Mouse (Mus musculus): ENCODE measurements at regions not wholly inside any gene's neighbourhood (a gene's known extent, or its start where the extent isn't known, plus 50 kb on each side); places are given as distances from the start of the nearest gene placed in this dataset.

DNA sequence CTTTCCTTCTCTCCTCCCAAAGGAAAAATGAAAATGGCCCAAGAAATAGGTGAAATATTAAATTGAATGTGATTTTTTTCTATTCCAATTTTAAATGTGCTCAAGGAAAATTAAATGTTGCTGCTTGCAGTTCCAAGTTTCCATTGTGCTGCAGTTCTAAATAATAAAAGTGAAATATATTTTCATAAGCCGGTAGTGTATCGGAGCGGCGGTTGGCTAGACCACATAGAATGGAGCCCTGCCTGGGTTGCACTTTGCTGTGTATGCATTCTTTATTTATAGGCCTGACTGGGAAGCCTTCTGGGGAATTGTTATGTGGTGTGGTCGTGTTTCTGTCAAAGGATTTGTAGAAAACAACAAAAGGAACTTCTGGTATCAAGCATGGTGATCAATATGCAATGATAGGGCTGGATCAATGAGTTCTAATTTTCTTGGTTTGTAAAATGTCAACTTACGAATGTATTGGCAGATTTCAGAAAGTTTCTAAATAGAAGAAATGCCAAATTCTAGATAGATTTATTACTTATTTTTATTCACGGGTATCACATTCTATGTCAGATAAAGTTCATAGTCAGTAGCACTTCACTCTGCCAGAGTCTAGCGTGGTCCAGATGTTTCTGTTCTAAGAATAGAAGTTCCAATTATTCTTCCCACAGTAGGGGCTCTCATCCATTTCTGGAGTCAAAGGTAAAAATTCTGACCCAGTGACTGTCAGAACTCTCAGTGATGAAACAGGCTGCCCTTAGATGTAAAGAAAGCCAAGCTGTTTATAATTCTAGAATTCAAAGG is 123.0 kb downstream of the Otol1 start:
- no peaks in the 10 kb centered on the region for H3K4me1 ChIP-seq (ENCODE audit: control insufficient read depth, insufficient read depth, low read length)
- no peak for ATAC-seq (ENCODE audit: insufficient read depth, low FRiP score, low TSS enrichment)
- 84% methylated on average over 8 of the region's 8 CpGs for WGBS
- H3K36me3 ChIP-seq (ENCODE audit: control insufficient read depth, insufficient read depth, low read length): no peaks in the 10 kb centered on the region
- H3K4me2 ChIP-seq (ENCODE audit: low read depth): no peak overlapping the region
- H3K9ac ChIP-seq (ENCODE audit: low read length): no peak overlapping the region
- DNase-seq (ENCODE audit: low spot score): no peak
- no peak overlapping the region for H3K4me3 ChIP-seq (ENCODE audit: low read depth, low read length)
- H3K9me3 ChIP-seq (ENCODE audit: control insufficient read depth, low read length): no peaks in the 10 kb centered on the region
- H3K27ac ChIP-seq (ENCODE audit: low read depth, low read length): no peak overlapping the region
- H3K27me3 ChIP-seq (ENCODE audit: control insufficient read depth, insufficient read depth, low read length): no peaks in the 10 kb centered on the region

DNA sequence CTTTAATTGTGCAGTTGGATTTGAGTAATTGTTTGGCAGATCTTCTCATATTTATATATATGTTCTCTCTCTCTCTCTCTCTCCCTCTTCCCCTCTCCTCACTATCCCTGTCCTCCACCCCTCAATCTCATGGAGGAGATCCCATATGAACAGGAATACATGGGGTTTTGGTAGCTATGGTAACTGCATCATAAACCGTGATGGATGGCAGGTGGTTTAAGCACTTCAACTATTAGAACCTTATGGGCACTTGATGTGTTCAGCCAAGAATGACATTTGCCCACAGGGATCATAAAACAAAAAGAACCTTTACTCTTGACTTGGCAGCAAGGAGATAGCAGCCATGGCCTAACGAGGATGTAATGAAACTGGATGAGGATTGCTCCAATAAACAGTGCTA is 127.5 kb downstream of the Otol1 start:
- Histone ChIP-seq H3K9me3 (ENCODE audit: control insufficient read depth, low read length) (no peaks in the 10 kb centered on the region), H3K27me3 (ENCODE audit: control insufficient read depth, insufficient read depth, low read length) (no peaks in the 10 kb centered on the region), H3K4me1 (ENCODE audit: control insufficient read depth, insufficient read depth, low read length) (no peaks in the 10 kb centered on the region), H3K4me3 (ENCODE audit: low read depth, low read length) (no peak overlapping the region), H3K36me3 (ENCODE audit: control insufficient read depth, insufficient read depth, low read length) (no peaks in the 10 kb centered on the region), H3K27ac (ENCODE audit: low read depth, low read length) (no peak overlapping the region), H3K9ac (ENCODE audit: low read length) (no peak overlapping the region), H3K4me2 (ENCODE audit: low read depth) (no peak overlapping the region)
- WGBS: 24% methylated on average over 2 of the region's 2 CpGs
- peak; percentile 19 for DNase-seq (ENCODE audit: low spot score)
- ATAC-seq (ENCODE audit: insufficient read depth, low FRiP score, low TSS enrichment): peak; percentile 73; the same call in 1 of the 2 replicates

DNA sequence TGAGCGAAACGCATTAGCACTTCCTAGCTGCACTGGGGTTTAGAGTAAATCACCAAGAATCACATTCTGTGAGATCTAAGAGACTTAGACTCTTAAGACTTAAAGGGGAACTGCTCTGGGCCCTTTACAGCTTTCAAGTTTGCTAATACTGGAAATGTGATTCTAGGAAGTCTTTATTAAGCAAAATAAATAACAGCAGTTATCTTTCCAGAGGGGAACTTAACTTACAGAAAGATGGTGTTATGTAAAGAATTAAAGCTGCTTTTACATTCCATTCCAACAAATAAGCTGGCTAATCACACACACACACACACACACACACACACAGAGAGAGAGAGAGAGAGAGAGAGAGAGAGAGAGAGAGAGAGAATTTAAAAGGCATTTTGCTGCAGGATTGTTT is 131.1 kb downstream of the Otol1 start:
- Histone ChIP-seq H3K4me1 (ENCODE audit: control insufficient read depth, insufficient read depth, low read length) (no peaks in the 10 kb centered on the region), H3K4me2 (ENCODE audit: low read depth) (no peak overlapping the region), H3K36me3 (ENCODE audit: control insufficient read depth, insufficient read depth, low read length) (no peaks in the 10 kb centered on the region), H3K9me3 (ENCODE audit: control insufficient read depth, low read length) (no peaks in the 10 kb centered on the region), H3K27ac (ENCODE audit: low read depth, low read length) (no peak overlapping the region), H3K9ac (ENCODE audit: low read length) (no peak overlapping the region), H3K4me3 (ENCODE audit: low read depth, low read length) (no peak overlapping the region), H3K27me3 (ENCODE audit: control insufficient read depth, insufficient read depth, low read length) (no peaks in the 10 kb centered on the region)
- DNase-seq (ENCODE audit: low spot score) (no peak), ATAC-seq (ENCODE audit: insufficient read depth, low FRiP score, low TSS enrichment) (no peak)
- 83% methylated on average over 2 of the region's 2 CpGs for WGBS

DNA sequence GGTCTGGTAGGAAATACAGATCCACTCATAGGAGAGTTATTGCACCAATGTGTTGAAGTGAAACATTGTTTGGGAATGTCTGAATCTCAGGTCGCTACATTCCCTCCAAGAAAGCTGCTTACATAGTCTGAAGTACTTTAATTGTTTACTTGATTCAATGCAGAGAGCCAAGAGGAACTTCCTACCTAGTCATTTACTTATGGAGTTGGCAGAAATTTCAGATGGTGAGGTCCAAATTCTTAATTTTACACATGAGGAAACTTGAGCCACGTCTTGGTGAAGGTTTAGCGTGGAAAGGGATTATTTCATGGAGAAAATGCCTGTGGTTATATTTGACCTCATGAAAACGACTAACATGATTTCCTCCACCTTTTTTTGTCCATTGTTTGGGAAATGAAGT is 131.5 kb downstream of the Otol1 start:
- Histone ChIP-seq H3K9ac (ENCODE audit: low read length) (no peak overlapping the region), H3K27ac (ENCODE audit: low read depth, low read length) (no peak overlapping the region), H3K4me3 (ENCODE audit: low read depth, low read length) (no peak overlapping the region), H3K4me2 (ENCODE audit: low read depth) (no peak overlapping the region), H3K9me3 (ENCODE audit: control insufficient read depth, low read length) (no peaks in the 10 kb centered on the region), H3K36me3 (ENCODE audit: control insufficient read depth, insufficient read depth, low read length) (no peaks in the 10 kb centered on the region), H3K27me3 (ENCODE audit: control insufficient read depth, insufficient read depth, low read length) (no peaks in the 10 kb centered on the region), H3K4me1 (ENCODE audit: control insufficient read depth, insufficient read depth, low read length) (no peaks in the 10 kb centered on the region)
- 83% methylated on average over 4 of the region's 4 CpGs for WGBS
- no peak for ATAC-seq (ENCODE audit: insufficient read depth, low FRiP score, low TSS enrichment)
- DNase-seq (ENCODE audit: low spot score): no peak

DNA sequence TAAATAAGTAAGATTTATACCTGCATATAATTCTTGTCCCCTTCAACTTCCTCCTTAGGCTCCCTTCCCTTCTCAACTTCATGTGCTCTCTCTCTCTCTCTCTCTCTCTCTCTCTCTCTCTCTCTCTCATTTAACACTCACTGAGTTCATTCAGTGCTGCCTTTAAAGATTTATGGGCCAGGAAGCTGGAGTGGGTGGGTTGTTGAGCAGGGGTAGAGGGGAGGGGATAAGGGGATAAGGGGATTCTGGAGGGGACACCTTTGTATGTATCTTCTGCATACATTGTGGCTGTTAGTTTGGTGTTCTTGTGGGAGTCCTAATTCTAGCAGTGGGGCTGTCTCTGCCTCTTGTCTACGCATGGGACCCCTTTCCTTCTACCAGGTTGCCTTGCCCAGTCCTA is 138.3 kb downstream of the Otol1 start:
- Histone ChIP-seq H3K9me3 (ENCODE audit: control insufficient read depth, low read length) (no peaks in the 10 kb centered on the region), H3K4me3 (ENCODE audit: low read depth, low read length) (no peak overlapping the region), H3K4me1 (ENCODE audit: control insufficient read depth, insufficient read depth, low read length) (no peaks in the 10 kb centered on the region), H3K9ac (ENCODE audit: low read length) (no peak overlapping the region), H3K4me2 (ENCODE audit: low read depth) (no peak overlapping the region), H3K36me3 (ENCODE audit: control insufficient read depth, insufficient read depth, low read length) (no peaks in the 10 kb centered on the region), H3K27me3 (ENCODE audit: control insufficient read depth, insufficient read depth, low read length) (no peaks in the 10 kb centered on the region), H3K27ac (ENCODE audit: low read depth, low read length) (no peak overlapping the region)
- DNase-seq (ENCODE audit: low spot score) (no peak), ATAC-seq (ENCODE audit: insufficient read depth, low FRiP score, low TSS enrichment) (no peak)
- 96% methylated on average over 1 of the region's 1 CpGs for WGBS

DNA sequence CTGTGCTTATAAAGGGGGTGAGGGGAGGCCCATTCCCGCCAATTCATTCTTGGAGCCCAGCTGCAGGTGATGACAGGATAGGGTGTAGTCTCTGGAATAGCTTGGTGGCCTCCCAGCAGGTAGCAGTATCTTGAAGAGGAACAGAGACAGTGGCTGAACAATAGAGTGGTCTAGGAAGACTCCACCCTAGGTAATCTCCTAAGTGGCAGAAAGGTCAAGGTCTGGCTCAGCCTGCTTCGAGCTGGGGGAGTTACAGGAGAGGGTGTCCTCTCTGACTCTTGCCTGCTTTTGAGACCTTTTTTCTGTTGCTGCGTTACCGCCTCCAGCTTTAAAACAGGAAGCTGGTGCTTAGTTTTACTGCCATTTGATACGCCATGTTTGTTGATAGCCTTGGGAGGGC is 143.7 kb downstream of the Otol1 start:
- WGBS: 66% methylated on average over 5 of the region's 5 CpGs
- no peak overlapping the region for H3K27ac ChIP-seq (ENCODE audit: low read depth, low read length)
- no peak overlapping the region for H3K4me2 ChIP-seq (ENCODE audit: low read depth)
- no peak overlapping the region for H3K9ac ChIP-seq (ENCODE audit: low read length)
- no peak for DNase-seq (ENCODE audit: low spot score)
- H3K4me3 ChIP-seq (ENCODE audit: low read depth, low read length): no peak overlapping the region
- ATAC-seq (ENCODE audit: insufficient read depth, low FRiP score, low TSS enrichment): no peak
- no peaks in the 10 kb centered on the region for H3K9me3 ChIP-seq (ENCODE audit: control insufficient read depth, low read length)
- H3K4me1 ChIP-seq (ENCODE audit: control insufficient read depth, insufficient read depth, low read length): no peaks in the 10 kb centered on the region
- no peaks in the 10 kb centered on the region for H3K36me3 ChIP-seq (ENCODE audit: control insufficient read depth, insufficient read depth, low read length)
- no peaks in the 10 kb centered on the region for H3K27me3 ChIP-seq (ENCODE audit: control insufficient read depth, insufficient read depth, low read length)

DNA sequence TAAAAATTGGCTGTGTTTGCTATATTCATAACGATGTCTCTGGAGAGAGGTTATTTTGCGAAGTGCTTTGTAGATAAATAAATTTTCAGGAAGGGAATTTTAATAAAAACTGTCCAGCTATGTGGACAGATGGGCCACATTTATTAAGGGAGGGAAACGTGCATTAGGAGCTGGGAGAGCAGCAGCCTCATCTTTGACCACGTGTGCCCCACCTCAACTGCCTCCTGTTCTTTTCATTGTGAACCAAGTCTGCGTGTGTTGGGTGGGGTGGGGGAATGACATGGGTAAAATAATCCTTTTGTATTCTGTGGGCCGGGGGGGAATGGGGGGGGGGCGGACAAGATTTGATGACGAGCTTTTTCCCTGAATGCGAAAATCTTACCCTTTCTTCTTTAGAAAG is 152.6 kb downstream of the Otol1 start:
- no peaks in the 10 kb centered on the region for H3K36me3 ChIP-seq (ENCODE audit: control insufficient read depth, insufficient read depth, low read length)
- H3K4me3 ChIP-seq (ENCODE audit: low read depth, low read length): no peak overlapping the region
- DNase-seq (ENCODE audit: low spot score) (no peak), ATAC-seq (ENCODE audit: insufficient read depth, low FRiP score, low TSS enrichment) (no peak)
- H3K4me1 ChIP-seq (ENCODE audit: control insufficient read depth, insufficient read depth, low read length): no peaks in the 10 kb centered on the region
- H3K27ac ChIP-seq (ENCODE audit: low read depth, low read length): no peak overlapping the region
- no peaks in the 10 kb centered on the region for H3K9me3 ChIP-seq (ENCODE audit: control insufficient read depth, low read length)
- no peak overlapping the region for H3K4me2 ChIP-seq (ENCODE audit: low read depth)
- no peak overlapping the region for H3K9ac ChIP-seq (ENCODE audit: low read length)
- 74% methylated on average over 9 of the region's 9 CpGs for WGBS
- H3K27me3 ChIP-seq (ENCODE audit: control insufficient read depth, insufficient read depth, low read length): no peaks in the 10 kb centered on the region

DNA sequence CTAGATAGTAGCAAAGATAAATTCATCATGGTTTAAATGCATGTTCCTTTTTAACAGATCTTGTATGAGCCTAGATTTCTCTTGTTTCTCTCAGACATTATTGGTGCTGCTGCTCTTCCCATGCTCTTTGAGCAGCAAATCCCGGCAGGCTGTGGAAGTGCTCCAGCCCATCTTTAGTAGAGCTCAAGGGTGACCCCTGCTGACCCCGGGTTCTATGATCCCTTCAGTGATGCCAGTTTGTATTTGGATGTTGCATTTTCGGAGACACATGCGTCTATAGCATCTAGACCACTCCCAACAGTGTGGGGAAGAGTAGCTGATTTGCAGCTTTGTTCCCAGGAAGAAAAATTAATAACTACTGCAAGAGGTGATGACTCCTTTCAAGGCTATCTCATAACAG is 164.3 kb downstream of the Otol1 start:
- Histone ChIP-seq H3K4me3 (ENCODE audit: low read depth, low read length) (no peak overlapping the region), H3K27ac (ENCODE audit: low read depth, low read length) (no peak overlapping the region), H3K4me1 (ENCODE audit: control insufficient read depth, insufficient read depth, low read length) (no peaks in the 10 kb centered on the region), H3K9me3 (ENCODE audit: control insufficient read depth, low read length) (no peaks in the 10 kb centered on the region), H3K36me3 (ENCODE audit: control insufficient read depth, insufficient read depth, low read length) (no peaks in the 10 kb centered on the region), H3K9ac (ENCODE audit: low read length) (no peak overlapping the region), H3K4me2 (ENCODE audit: low read depth) (no peak overlapping the region), H3K27me3 (ENCODE audit: control insufficient read depth, insufficient read depth, low read length) (no peaks in the 10 kb centered on the region)
- ATAC-seq (ENCODE audit: insufficient read depth, low FRiP score, low TSS enrichment): no peak
- WGBS: 52% methylated on average over 4 of the region's 4 CpGs
- no peak for DNase-seq (ENCODE audit: low spot score)

DNA sequence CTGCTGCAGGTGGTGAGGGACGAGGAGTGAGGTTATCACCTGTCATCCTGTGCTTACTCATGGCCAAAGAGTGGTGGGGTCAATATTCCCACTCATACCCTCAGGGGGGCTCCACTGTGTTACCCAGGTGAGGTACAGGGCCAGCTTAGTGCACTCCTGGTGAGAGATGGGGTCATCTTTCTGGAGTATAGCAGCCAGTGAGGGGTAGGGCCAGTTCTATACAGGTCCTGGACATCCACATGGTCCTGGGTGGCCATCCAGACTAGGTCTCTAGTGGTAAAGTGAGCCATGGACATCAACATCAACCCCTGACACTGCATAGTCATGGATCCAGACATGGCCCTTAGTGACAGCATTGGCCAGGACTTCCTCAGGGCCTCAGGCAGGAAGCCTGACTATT is 169.0 kb downstream of the Otol1 start:
- no peaks in the 10 kb centered on the region for H3K27me3 ChIP-seq (ENCODE audit: control insufficient read depth, insufficient read depth, low read length)
- no peak overlapping the region for H3K9ac ChIP-seq (ENCODE audit: low read length)
- H3K4me1 ChIP-seq (ENCODE audit: control insufficient read depth, insufficient read depth, low read length): no peaks in the 10 kb centered on the region
- WGBS: 90% methylated on average over 1 of the region's 1 CpGs
- no peak overlapping the region for H3K27ac ChIP-seq (ENCODE audit: low read depth, low read length)
- H3K4me3 ChIP-seq (ENCODE audit: low read depth, low read length): no peak overlapping the region
- no peak for ATAC-seq (ENCODE audit: insufficient read depth, low FRiP score, low TSS enrichment)
- H3K36me3 ChIP-seq (ENCODE audit: control insufficient read depth, insufficient read depth, low read length): no peaks in the 10 kb centered on the region
- no peak overlapping the region for H3K4me2 ChIP-seq (ENCODE audit: low read depth)
- DNase-seq (ENCODE audit: low spot score): no peak
- no peaks in the 10 kb centered on the region for H3K9me3 ChIP-seq (ENCODE audit: control insufficient read depth, low read length)
